26 mouse cellular contexts compared by ENCODE assay signal in the genomic region with DNA sequence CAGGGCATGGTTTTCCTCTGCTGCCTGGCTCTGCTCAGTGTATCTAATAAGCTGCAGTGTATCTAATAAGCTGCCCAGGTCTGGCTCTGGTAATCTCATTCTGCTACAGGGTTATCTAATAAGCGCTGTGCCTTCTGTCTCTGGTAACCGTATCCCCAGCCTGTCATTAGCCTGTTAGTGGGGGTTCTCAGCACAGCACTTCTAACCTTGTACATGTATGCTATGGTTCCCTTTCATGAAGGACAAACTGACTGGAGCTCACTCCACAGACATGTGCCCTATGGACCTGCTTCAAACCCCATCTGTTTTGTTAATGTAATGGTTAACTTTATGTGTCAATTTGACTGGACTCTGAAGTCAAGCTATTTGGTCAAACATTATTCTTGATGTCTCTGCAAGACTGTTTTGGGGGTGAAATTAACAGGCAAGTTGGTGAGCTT. TPM values are rescaled to one million over a fixed set of nuclear protein-coding genes. Genes with fewer than 3 reads are reported as not detected.
DNase-seq lines count a peak whose midpoint lies in the region; ATAC-seq lines count a peak whose summit lies in the region.
"Had no signal": no experiment of that assay in that cellular context is flagged by ENCODE, and none has a peak within 500 bp of the region (broad histone marks: within the 10 kb centered on the region; RNA-seq: fewer than 3 reads in every experiment).

No protein-coding gene starts in this region.

- WGBS in kidney, embryonic 15.5 days: 87% methylated on average over 2 of the region's 2 CpGs
- 26% methylated on average over 2 of the region's 2 CpGs for WGBS in liver, embryonic 13.5 days (ENCODE audit: insufficient replicate concordance)

- H3K9ac ChIP-seq in kidney, embryonic 15.5 days: no peak overlapping the region
- H3K9ac ChIP-seq in liver, embryonic 13.5 days: no peak overlapping the region
- H3K9ac ChIP-seq: forebrain, embryonic 15.5 days; hindbrain, embryonic 15.5 days had no signal

- no peak overlapping the region for H3K4me2 ChIP-seq in kidney, embryonic 15.5 days
- peak overlapping the region; percentile 42 for H3K4me2 ChIP-seq in liver, embryonic 13.5 days
- H3K4me2 ChIP-seq: forebrain, embryonic 15.5 days; hindbrain, embryonic 15.5 days had no signal

- H3K36me3 ChIP-seq in kidney, embryonic 15.5 days: no peaks in the 10 kb centered on the region
- no peaks in the 10 kb centered on the region for H3K36me3 ChIP-seq in liver, embryonic 13.5 days
- H3K36me3 ChIP-seq: forebrain, embryonic 15.5 days; hindbrain, embryonic 15.5 days had no signal

- no peaks in the 10 kb centered on the region for H3K9me3 ChIP-seq in kidney, embryonic 15.5 days (replicated peaks)
- no peaks in the 10 kb centered on the region for H3K9me3 ChIP-seq in liver, embryonic 13.5 days (replicated peaks)
- H3K9me3 ChIP-seq: forebrain, embryonic 15.5 days; hindbrain, embryonic 15.5 days; megakaryocyte, embryonic 14.5 days had no signal

- peak; percentile 61 for DNase-seq in kidney, adult 18-20 months
- no peak for DNase-seq in kidney, postnatal 10 days
- no peak for DNase-seq in liver, embryonic 13.5 days
- peak; percentile 49 for DNase-seq in yolk sac, embryonic 10.5 days (ENCODE audit: low spot score)
- no peak for DNase-seq in heart, adult 9 months (ENCODE audit: low spot score in 2 of 2)
- DNase-seq in embryo, embryonic 10.5 days (ENCODE audit: low spot score): no peak
- DNase-seq: adrenal gland, postnatal 36 days; cerebellum, adult 11-12 months; cerebellum, postnatal 25 days; gastrocnemius, postnatal 14 days; heart, adult 18-20 months; heart, postnatal 4 days; left cerebral cortex, postnatal 4 days; lung, adult 18-20 months; lung, postnatal 14 days; right cerebral cortex, postnatal 14 days had no signal

- peak overlapping the region; percentile 61; the same call in 1 of the 2 replicates for H3K27ac ChIP-seq in kidney, embryonic 15.5 days
- peak overlapping the region; percentile 75 for H3K27ac ChIP-seq in liver, embryonic 13.5 days
- H3K27ac ChIP-seq: forebrain, embryonic 15.5 days; hindbrain, embryonic 15.5 days had no signal

- no peaks in the 10 kb centered on the region for H3K27me3 ChIP-seq in kidney, embryonic 15.5 days
- H3K27me3 ChIP-seq in liver, embryonic 13.5 days: no peaks in the 10 kb centered on the region
- H3K27me3 ChIP-seq: forebrain, embryonic 15.5 days; hindbrain, embryonic 15.5 days had no signal

- ATAC-seq in kidney, embryonic 15.5 days (replicated peaks; ENCODE audit: low FRiP score): no peak
- peak; percentile 36 for ATAC-seq in liver, embryonic 13.5 days (ENCODE audit: low read depth)
- ATAC-seq: forebrain, embryonic 15.5 days; intestine, embryonic 16.5 days had no signal

- peaks cover 25% of the 10 kb centered on the region for H3K4me1 ChIP-seq in kidney, embryonic 15.5 days
- peaks cover 14% of the 10 kb centered on the region for H3K4me1 ChIP-seq in liver, embryonic 13.5 days (replicated peaks)

- H3K4me3 ChIP-seq in kidney, embryonic 15.5 days (replicated peaks): no peak overlapping the region
- no peak overlapping the region; the same call in 1 of the 2 replicates for H3K4me3 ChIP-seq in liver, embryonic 13.5 days (replicated peaks)
- H3K4me3 ChIP-seq: forebrain, embryonic 15.5 days; hindbrain, embryonic 15.5 days had no signal

RNA-seq across cellular contexts. Expression of gene Cox8b, which starts 5.4 kb away (rescaled TPM):
- polyA plus RNA-seq in kidney, embryonic 15.5 days (2015; fragmentation: Nextera tagmentation; extraction: Ambion mirVana): 3.9 and 4.8 TPM in 2 replicates
- polyA plus RNA-seq in liver, embryonic 13.5 days (2015; fragmentation: Nextera tagmentation; extraction: Ambion mirVana): 0.33 and 1.3 TPM in 2 replicates
- polyA plus RNA-seq: embryonic facial prominence, embryonic 11.5 days; forebrain, embryonic 15.5 days; hindbrain, embryonic 15.5 days; midbrain, postnatal 0 days; spleen, adult 2 months had no signal

RNA-seq across cellular contexts. Expression of gene Nlrp6, which starts 15.0 kb away (rescaled TPM):
- 1.1 and 1.2 TPM in 2 replicates for polyA plus RNA-seq in kidney, embryonic 15.5 days (2015; fragmentation: Nextera tagmentation; extraction: Ambion mirVana)
- polyA plus RNA-seq in liver, embryonic 13.5 days (2015; fragmentation: Nextera tagmentation; extraction: Ambion mirVana): 1.6 and 2.4 TPM in 2 replicates
- polyA plus RNA-seq: embryonic facial prominence, embryonic 11.5 days; heart, embryonic 14.5 days; urinary bladder, adult 2 months had no signal

RNA-seq across cellular contexts. Expression of gene Sirt3, which starts 23.6 kb away (rescaled TPM):
- polyA plus RNA-seq in kidney, embryonic 15.5 days (2015; fragmentation: Nextera tagmentation; extraction: Ambion mirVana): 32.5 and 36.3 TPM in 2 replicates
- 16.6 and 16.8 TPM in 2 replicates for polyA plus RNA-seq in liver, embryonic 13.5 days (2015; fragmentation: Nextera tagmentation; extraction: Ambion mirVana)

RNA-seq across cellular contexts. Expression of gene Psmd13, which starts 23.9 kb away (rescaled TPM):
- 241 and 246 TPM in 2 replicates for polyA plus RNA-seq in kidney, embryonic 15.5 days (2015; fragmentation: Nextera tagmentation; extraction: Ambion mirVana)
- 187 and 202 TPM in 2 replicates for polyA plus RNA-seq in liver, embryonic 13.5 days (2015; fragmentation: Nextera tagmentation; extraction: Ambion mirVana)

RNA-seq across cellular contexts. Expression of gene Pgghg, which starts 35.5 kb away (rescaled TPM):
- 19.5 and 23.5 TPM in 2 replicates for polyA plus RNA-seq in kidney, embryonic 15.5 days (2015; fragmentation: Nextera tagmentation; extraction: Ambion mirVana)
- 5.0 and 5.9 TPM in 2 replicates for polyA plus RNA-seq in liver, embryonic 13.5 days (2015; fragmentation: Nextera tagmentation; extraction: Ambion mirVana)

Comparison
In these comparisons a context has a peak if more than half of its experiments do, and no peak if none do; other contexts are left out.
1. DNase-seq: peak in kidney, adult 18-20 months (single experiment) and yolk sac, embryonic 10.5 days (single experiment); none in kidney, postnatal 10 days (single experiment), liver, embryonic 13.5 days (single experiment), heart, adult 9 months (0 of 2) and embryo, embryonic 10.5 days (single experiment).